Mouse (Mus musculus): Measurements from ENCODE around the gene Nfyb. TPM values are rescaled to one million over a fixed set of nuclear protein-coding genes. Genes with fewer than 3 reads are reported as not detected.

Gene Nfyb
- total RNA-seq, 2 experiments from 2014 or later = 67.7 to 67.8 TPM

DNA sequence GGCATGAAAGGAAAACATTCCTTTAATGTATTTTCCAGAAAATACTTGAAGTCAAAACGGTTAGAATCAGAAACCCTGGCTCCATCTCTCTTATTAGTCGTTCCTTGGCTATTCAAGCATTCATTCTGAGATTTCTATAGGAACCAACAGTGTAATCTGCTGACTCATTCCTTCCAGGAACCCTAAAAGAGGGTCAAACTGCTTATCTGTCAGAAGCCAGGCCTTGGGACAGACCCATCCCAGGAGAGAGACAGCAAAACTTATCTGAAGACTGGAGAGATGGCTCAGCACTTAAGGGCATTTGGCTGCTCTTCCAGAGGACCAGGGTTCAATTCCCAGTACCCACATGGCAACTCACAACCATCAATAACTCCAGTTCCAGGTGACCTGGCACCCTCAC lies 13.1 kb upstream of the Nfyb start:
- no peak for TF ChIP-seq CTCF (conservative IDR thresholded peaks at IDR 0.05)
- DNase-seq (ENCODE audit: low spot score in 2 of 2) = no peak
- Histone ChIP-seq H3K27ac (no peak overlapping the region), H3K4me3 (no peak overlapping the region)

DNA sequence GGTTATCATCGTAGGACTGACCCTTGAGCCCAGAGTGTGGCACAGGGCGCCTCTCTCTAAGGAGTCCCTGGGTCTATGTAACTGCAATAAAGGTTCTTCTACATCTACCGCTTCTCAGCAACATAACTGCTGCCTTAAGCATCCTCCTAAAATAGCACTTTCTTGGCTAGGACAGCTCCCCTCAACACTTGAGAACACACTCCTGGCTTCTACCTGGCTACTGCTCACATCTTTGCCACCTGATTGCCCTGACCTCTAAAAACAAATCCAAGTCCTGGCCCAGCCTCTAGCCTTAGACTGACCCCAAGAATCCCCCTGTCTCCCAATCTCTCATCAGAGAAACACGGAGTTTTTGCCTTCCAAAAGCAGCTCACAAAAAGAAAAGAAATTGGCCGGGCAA lies 10.9 kb upstream of the Nfyb start:
- H3K4me3 ChIP-seq = no peak overlapping the region
- H3K27ac ChIP-seq = no peak overlapping the region
- DNase-seq (ENCODE audit: low spot score in 2 of 2) = no peak
- TF ChIP-seq CTCF (conservative IDR thresholded peaks at IDR 0.05) = no peak

- no peak overlapping the region for H3K4me3 ChIP-seq
- no peak for DNase-seq (ENCODE audit: low spot score in 2 of 2)
- TF ChIP-seq CTCF (conservative IDR thresholded peaks at IDR 0.05) = no peak
- H3K27ac ChIP-seq = no peak overlapping the region
Measured at GRCm38 (mm10) chr10:82771595-82772170, 7.7 kb upstream of the Nfyb start.

- H3K4me3 ChIP-seq = no peak overlapping the region
- H3K27ac ChIP-seq = no peak overlapping the region
- TF ChIP-seq CTCF (conservative IDR thresholded peaks at IDR 0.05) = no peak
- no peak for DNase-seq (ENCODE audit: low spot score in 2 of 2)
Measured at GRCm38 (mm10) chr10:82770713-82771112, 6.8 kb upstream of the Nfyb start.

DNA sequence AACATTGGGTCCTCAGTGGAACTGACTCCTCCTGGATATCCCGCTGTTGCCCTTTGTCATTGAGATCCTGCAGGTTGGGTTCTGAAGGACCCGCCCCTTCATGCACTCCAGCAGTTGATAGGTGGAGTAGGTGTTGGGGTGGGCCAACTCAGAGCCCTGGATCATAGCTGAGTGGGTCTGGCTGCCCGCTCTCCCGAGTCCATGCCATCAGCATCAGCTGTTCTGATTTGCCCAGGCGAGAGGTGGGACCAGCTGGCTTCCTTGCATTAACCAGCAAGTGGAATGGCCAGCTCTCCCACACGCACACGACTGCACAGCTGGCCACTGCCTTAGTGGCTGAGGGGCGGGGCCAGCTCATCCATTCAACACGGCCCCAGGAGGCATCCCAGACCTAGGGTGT lies 5.0 kb upstream of the Nfyb start:
- no peak for DNase-seq (ENCODE audit: low spot score in 2 of 2)
- H3K4me3 ChIP-seq = no peak overlapping the region
- H3K27ac ChIP-seq = no peak overlapping the region
- no peak for TF ChIP-seq CTCF (conservative IDR thresholded peaks at IDR 0.05)

DNA sequence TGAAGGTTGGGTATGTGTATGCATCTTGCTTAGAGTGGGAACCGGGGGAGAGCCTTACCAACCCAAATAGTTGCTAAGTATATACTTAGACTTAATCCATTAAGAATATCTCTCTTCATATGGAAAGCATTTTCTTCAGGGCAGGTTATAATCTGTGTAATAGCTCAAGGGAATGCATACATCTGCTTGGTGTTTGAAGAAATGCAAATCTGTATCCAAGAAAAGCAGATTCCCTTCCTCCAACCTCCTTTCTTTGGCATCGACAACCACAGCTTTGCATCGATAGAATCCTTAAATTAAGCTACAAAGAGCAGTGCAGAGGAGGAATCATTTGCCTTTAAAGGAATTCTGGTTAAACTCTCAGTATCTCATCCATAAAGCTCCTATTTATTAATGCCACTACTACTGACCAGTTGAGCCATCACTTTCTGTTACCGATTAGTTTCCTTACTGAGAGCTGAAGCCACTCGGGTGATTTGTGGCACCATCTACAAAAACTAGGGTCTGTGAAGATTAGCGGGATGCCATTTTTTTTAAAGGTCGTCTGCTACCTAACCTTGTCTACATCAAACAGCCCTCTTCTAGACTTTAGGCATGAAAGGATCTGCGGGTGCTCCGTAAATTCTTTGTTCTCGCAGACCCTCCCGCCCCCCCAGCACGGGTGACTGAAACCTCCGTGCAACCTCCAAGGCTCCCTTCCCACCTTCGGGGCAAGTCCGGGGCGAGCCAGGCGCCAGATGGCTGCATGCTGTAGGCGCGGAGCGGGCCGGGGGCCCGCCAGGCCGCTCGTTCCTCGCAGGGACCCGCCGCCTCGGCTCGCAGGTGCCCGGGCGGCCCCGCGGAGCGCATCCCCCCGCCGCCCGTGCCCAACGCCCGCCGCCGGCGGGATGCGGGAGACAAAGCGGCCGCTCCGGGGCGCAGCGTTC lies 925 bp downstream of the Nfyb start:
- no peak for DNase-seq (ENCODE audit: low spot score in 2 of 2)
- peak overlapping the region; percentile 95 for H3K27ac ChIP-seq
- H3K4me3 ChIP-seq = peak overlapping the region; percentile 76
- no peak for TF ChIP-seq CTCF (conservative IDR thresholded peaks at IDR 0.05)

- Histone ChIP-seq H3K4me3 (peak overlapping the region; percentile 76), H3K27ac (no peak overlapping the region)
- peak; percentile 62 to 74 for DNase-seq (ENCODE audit: low spot score in 2 of 2)
- no peak for TF ChIP-seq CTCF (conservative IDR thresholded peaks at IDR 0.05)
Measured at GRCm38 (mm10) chr10:82761037-82761811, 2.7 kb downstream of the Nfyb start.

GRCm38 (mm10) chr10:82759706-82760105 lies 4.2 kb downstream of the Nfyb start:
- H3K27ac ChIP-seq = no peak overlapping the region
- H3K4me3 ChIP-seq = no peak overlapping the region
- no peak for DNase-seq (ENCODE audit: low spot score in 2 of 2)
- no peak for TF ChIP-seq CTCF (conservative IDR thresholded peaks at IDR 0.05)

GRCm38 (mm10) chr10:82758878-82759277 lies 5.1 kb downstream of the Nfyb start:
- Histone ChIP-seq H3K27ac (no peak overlapping the region), H3K4me3 (no peak overlapping the region)
- DNase-seq (ENCODE audit: low spot score in 2 of 2) = no peak
- no peak for TF ChIP-seq CTCF (conservative IDR thresholded peaks at IDR 0.05)

GRCm38 (mm10) chr10:82758368-82758767 lies 5.6 kb downstream of the Nfyb start:
- no peak overlapping the region for H3K4me3 ChIP-seq
- TF ChIP-seq CTCF (conservative IDR thresholded peaks at IDR 0.05) = no peak
- DNase-seq (ENCODE audit: low spot score in 2 of 2) = no peak
- H3K27ac ChIP-seq = no peak overlapping the region

DNA sequence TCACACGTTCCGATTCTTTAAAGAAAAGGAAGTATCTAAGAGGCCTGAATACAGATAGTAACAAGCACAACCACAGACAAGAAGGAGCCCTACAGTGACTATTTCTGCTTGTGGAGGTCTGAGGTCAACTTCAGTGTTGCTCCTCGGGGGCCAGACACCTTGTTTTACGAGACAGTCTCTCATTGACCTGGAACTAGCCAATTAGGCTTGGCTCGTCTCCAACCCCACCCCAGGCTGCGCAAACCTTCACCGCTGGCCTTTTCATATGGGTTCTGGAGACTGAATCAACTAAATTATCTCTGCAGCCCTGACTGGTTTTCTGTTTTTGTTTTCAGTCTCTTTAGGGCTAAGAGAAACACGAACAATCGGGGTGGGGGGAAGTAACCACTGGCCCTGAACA lies 6.6 kb downstream of the Nfyb start:
- H3K27ac ChIP-seq = no peak overlapping the region
- H3K4me3 ChIP-seq = no peak overlapping the region
- no peak for DNase-seq (ENCODE audit: low spot score in 2 of 2)
- no peak for TF ChIP-seq CTCF (conservative IDR thresholded peaks at IDR 0.05)

- Histone ChIP-seq H3K4me3 (no peak overlapping the region), H3K27ac (no peak overlapping the region)
- DNase-seq (ENCODE audit: low spot score in 2 of 2) = no peak
- TF ChIP-seq CTCF (conservative IDR thresholded peaks at IDR 0.05) = no peak
Measured at GRCm38 (mm10) chr10:82756466-82756865, 7.5 kb downstream of the Nfyb start.

DNA sequence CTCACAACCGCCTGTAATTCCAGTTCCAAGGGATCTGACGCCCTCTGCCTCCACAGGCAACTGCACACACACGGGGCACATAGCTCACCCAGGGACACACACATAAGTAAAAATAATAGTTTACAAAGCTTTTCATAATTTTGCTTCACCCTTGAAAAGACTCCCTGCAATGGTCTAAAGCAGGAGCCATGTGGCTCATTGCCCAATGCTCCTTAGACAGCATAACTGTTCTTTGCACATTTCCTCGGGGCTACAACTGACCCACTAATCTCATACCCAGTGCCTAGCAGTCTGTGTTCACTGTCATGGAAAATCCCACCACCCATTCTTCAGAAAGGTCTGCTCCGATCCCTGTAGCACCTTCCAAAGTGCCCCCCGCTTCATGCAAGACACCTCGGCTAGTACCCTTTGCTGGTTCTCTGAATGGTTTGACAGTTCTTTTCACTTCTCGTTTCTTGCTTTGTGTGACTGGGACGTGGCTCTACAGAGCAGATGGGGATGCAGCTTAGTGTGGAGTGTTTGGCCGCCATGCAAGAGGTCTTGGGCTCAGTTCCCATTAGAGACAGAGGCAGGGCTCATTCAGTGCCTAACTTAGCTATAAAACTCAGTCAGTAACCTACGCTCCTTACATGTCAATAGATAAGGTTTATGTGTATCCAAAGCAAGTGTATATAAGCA lies 8.6 kb downstream of the Nfyb start:
- no peak for TF ChIP-seq CTCF (conservative IDR thresholded peaks at IDR 0.05)
- no peak overlapping the region for H3K27ac ChIP-seq
- no peak overlapping the region for H3K4me3 ChIP-seq
- no peak for DNase-seq (ENCODE audit: low spot score in 2 of 2)
